Mouse (Mus musculus): Measurements from ENCODE around the gene Slc50a1.
A peak's percentile ranks its signal among the peaks of the same experiment; 100 is the strongest.

The Slc50a1 gene

GRCm38 (mm10) chr3:89294195-89294594 is 23.8 kb upstream of the Slc50a1 start:
- no peak for DNase-seq (ENCODE audit: low spot score in 2 of 2)

- DNase-seq (ENCODE audit: low spot score in 2 of 2), result no peak
These were observed 23.0 kb upstream of the Slc50a1 start for GRCm38 (mm10) chr3:89293247-89293918.

GRCm38 (mm10) chr3:89292303-89292702 is 21.9 kb upstream of the Slc50a1 start:
- DNase-seq (ENCODE audit: low spot score in 2 of 2), result no peak

- DNase-seq (ENCODE audit: low spot score in 2 of 2), result no peak
These were observed 21.5 kb upstream of the Slc50a1 start for GRCm38 (mm10) chr3:89291874-89292273.

- no peak for DNase-seq (ENCODE audit: low spot score in 2 of 2)
These were observed 18.1 kb upstream of the Slc50a1 start for GRCm38 (mm10) chr3:89288503-89288928.

- DNase-seq (ENCODE audit: low spot score in 2 of 2), result no peak
These were observed 16.9 kb upstream of the Slc50a1 start for GRCm38 (mm10) chr3:89287286-89287685.

GRCm38 (mm10) chr3:89285526-89285925 is 15.2 kb upstream of the Slc50a1 start:
- DNase-seq (ENCODE audit: low spot score in 2 of 2), result no peak

- no peak for DNase-seq (ENCODE audit: low spot score in 2 of 2)
These were observed 13.9 kb upstream of the Slc50a1 start for GRCm38 (mm10) chr3:89284261-89284660.

GRCm38 (mm10) chr3:89282291-89282643 is 11.9 kb upstream of the Slc50a1 start:
- no peak for DNase-seq (ENCODE audit: low spot score in 2 of 2)

GRCm38 (mm10) chr3:89281579-89282290 is 11.4 kb upstream of the Slc50a1 start:
- peak in 1 of 2 experiments; percentile 52 for DNase-seq (ENCODE audit: low spot score in 2 of 2)

- peak in 1 of 2 experiments; percentile 23 for DNase-seq (ENCODE audit: low spot score in 2 of 2)
These were observed 10.5 kb upstream of the Slc50a1 start, which contains the start of gene Efna1 for GRCm38 (mm10) chr3:89280606-89281511. Gene Efna1, minus strand, starts transcription at chr3:89281142.

GRCm38 (mm10) chr3:89280050-89280605 is 9.8 kb upstream of the Slc50a1 start:
- DNase-seq (ENCODE audit: low spot score in 2 of 2), result no peak

- DNase-seq (ENCODE audit: low spot score in 2 of 2), result peak; percentile 68 to 69
These were observed 9.0 kb upstream of the Slc50a1 start for GRCm38 (mm10) chr3:89279153-89279890.

- no peak for DNase-seq (ENCODE audit: low spot score in 2 of 2)
These were observed 8.3 kb upstream of the Slc50a1 start for GRCm38 (mm10) chr3:89278643-89279042.

GRCm38 (mm10) chr3:89278107-89278506 is 7.7 kb upstream of the Slc50a1 start:
- DNase-seq (ENCODE audit: low spot score in 2 of 2), result no peak

- peak in 1 of 2 experiments; percentile 22 for DNase-seq (ENCODE audit: low spot score in 2 of 2)
These were observed 7.1 kb upstream of the Slc50a1 start for GRCm38 (mm10) chr3:89277281-89278021.

- no peak for DNase-seq (ENCODE audit: low spot score in 2 of 2)
These were observed 5.7 kb upstream of the Slc50a1 start for GRCm38 (mm10) chr3:89276061-89276460.

- no peak for DNase-seq (ENCODE audit: low spot score in 2 of 2)
These were observed 1.4 kb upstream of the Slc50a1 start for GRCm38 (mm10) chr3:89271760-89272159.

GRCm38 (mm10) chr3:89270891-89271290 is 521 bp upstream of the Slc50a1 start:
- peak; percentile 73 to 76 for DNase-seq (ENCODE audit: low spot score in 2 of 2)

GRCm38 (mm10) chr3:89268916-89269315 is 1.5 kb downstream of the Slc50a1 start:
- no peak for DNase-seq (ENCODE audit: low spot score in 2 of 2)

Measured in right cerebral cortex, postnatal 36 days (tissue).